Mouse (Mus musculus) adrenal gland, postnatal 10 days (tissue): ENCODE data around the gene Tmprss5. TPM values are rescaled to one million over a fixed set of nuclear protein-coding genes. Genes with fewer than 3 reads are reported as not detected.

ENCODE experiments used
- total RNA-seq, 2 experiments: library from RNA; stranded (reverse); gene quantifications; 2 replicates each; pipeline ENCODE4 v1.2.3; 2021

Gene Tmprss5
- total RNA-seq, 2 experiments from 2014 or later: 0.48 to 1.4 TPM

Other genes with a start within 250 kb of the Tmprss5 start
- 10 to 100 TPM; 28.0 to 83.4 TPM for gene Zbtb16, start 245.0 kb upstream of the Tmprss5 start, total RNA-seq
- 1 to 10 TPM; 3.7 to 5.8 TPM for gene Htr3a, start 170.2 kb upstream of the Tmprss5 start, total RNA-seq
- gene Htr3b, start 116.3 kb upstream of the Tmprss5 start, total RNA-seq: 1 to 10 TPM; 2.0 to 4.5 TPM
- gene Usp28, start 95.9 kb upstream of the Tmprss5 start, total RNA-seq: 10 to 100 TPM; 18.1 to 27.1 TPM
- gene Zw10, start 25.6 kb upstream of the Tmprss5 start, total RNA-seq: 10 to 100 TPM; 14.1 to 17.0 TPM
- not detected for gene Gm4894, start 169.3 kb downstream of the Tmprss5 start, total RNA-seq